27 mouse cellular contexts compared by ENCODE assay signal in genomic region chr10:130371644-130372043, GRCm38 (mm10). TPM values are rescaled to one million over a fixed set of nuclear protein-coding genes. Genes with fewer than 3 reads are reported as not detected.
"Had no signal": no experiment of that assay in that cellular context is flagged by ENCODE, and none has a peak within 500 bp of the region (broad histone marks: within the 10 kb centered on the region; RNA-seq: fewer than 3 reads in every experiment).

No protein-coding gene starts in this region.

- DNase-seq: lung, adult 18-20 months; lung, embryonic 14.5 days; lung, postnatal 10 days; lung, postnatal 4 days; midbrain, embryonic 14.5 days; retina, postnatal 1 day; right cerebral cortex, adult 18-20 months; right cerebral cortex, postnatal 25 days; right cerebral cortex, postnatal 4 days; spleen, adult 18-20 months; thymus, adult 18-20 months; thymus, postnatal 14 days; thymus, postnatal 36 days had no signal

- H3K9me3 ChIP-seq: liver, embryonic 15.5 days; megakaryocyte, embryonic 14.5 days; midbrain, embryonic 10.5 days; midbrain, embryonic 12.5 days; neural tube, embryonic 13.5 days; neural tube, embryonic 15.5 days had no signal

- H3K4me3 ChIP-seq: liver, embryonic 15.5 days; megakaryocyte, embryonic 14.5 days; midbrain, embryonic 10.5 days; midbrain, embryonic 12.5 days; myocyte; neural tube, embryonic 13.5 days; neural tube, embryonic 15.5 days had no signal

- H3K27me3 ChIP-seq: liver, embryonic 15.5 days; megakaryocyte, embryonic 14.5 days; midbrain, embryonic 12.5 days; neural tube, embryonic 13.5 days; neural tube, embryonic 15.5 days had no signal

- H3K27ac ChIP-seq: liver, embryonic 15.5 days; midbrain, embryonic 10.5 days; midbrain, embryonic 12.5 days; neural tube, embryonic 13.5 days; neural tube, embryonic 15.5 days had no signal

- H3K36me3 ChIP-seq: liver, embryonic 15.5 days; midbrain, embryonic 10.5 days; midbrain, embryonic 12.5 days; neural tube, embryonic 13.5 days; neural tube, embryonic 15.5 days had no signal

- H3K9ac ChIP-seq: liver, embryonic 15.5 days; lung, embryonic 14.5 days; midbrain, embryonic 12.5 days; neural tube, embryonic 13.5 days; neural tube, embryonic 15.5 days had no signal

- H3K4me2 ChIP-seq: liver, embryonic 15.5 days; lung, embryonic 14.5 days; midbrain, embryonic 12.5 days; neural tube, embryonic 13.5 days; neural tube, embryonic 15.5 days had no signal

- H3K4me1 ChIP-seq: megakaryocyte, embryonic 14.5 days; midbrain, embryonic 10.5 days; midbrain, embryonic 12.5 days; neural tube, embryonic 13.5 days; neural tube, embryonic 15.5 days had no signal

- ATAC-seq: midbrain, embryonic 16.5 days had no signal

RNA-seq across cellular contexts. Expression of gene Vmn2r84, which starts 22.5 kb away (rescaled TPM):
- polyA plus RNA-seq: liver, embryonic 15.5 days; lung, embryonic 14.5 days; lung, embryonic 16.5 days; midbrain, embryonic 10.5 days; midbrain, embryonic 12.5 days; midbrain, embryonic 14.5 days; myocyte; neural tube, embryonic 11.5 days; neural tube, embryonic 13.5 days; small intestine, adult 2 months; stomach, embryonic 14.5 days; stomach, embryonic 16.5 days had no signal

RNA-seq across cellular contexts. Expression of gene Tespa1, which starts 49.0 kb away (rescaled TPM):
- polyA plus RNA-seq: midbrain, embryonic 10.5 days; midbrain, embryonic 12.5 days; midbrain, embryonic 16.5 days; myocyte; neural tube, embryonic 13.5 days had no signal

RNA-seq across cellular contexts. Expression of gene Vmn2r85, which starts 57.9 kb away (rescaled TPM):
- polyA plus RNA-seq: liver, embryonic 15.5 days; lung, embryonic 14.5 days; lung, embryonic 16.5 days; midbrain, embryonic 10.5 days; midbrain, embryonic 12.5 days; midbrain, embryonic 14.5 days; midbrain, embryonic 16.5 days; myocyte; neural tube, embryonic 11.5 days; small intestine, adult 2 months; stomach, embryonic 14.5 days; stomach, embryonic 16.5 days; thymus, postnatal 0 days had no signal
